Mouse (Mus musculus) forebrain, embryonic 14.5 days (tissue): Measurements from ENCODE around the gene Kdm4b. TPM values are rescaled to one million over a fixed set of nuclear protein-coding genes. Genes with fewer than 3 reads are reported as not detected.

Experiments
- ATAC-seq: fragments of 200-750 bp; cut with Nextera tagmentation; 2 replicates; pipeline ENCODE4 v1.8.0; 2017; ENCODE audit warnings: mild to moderate bottlenecking, moderate library complexity
- DNase-seq: peaks from one replicate; pipeline ENCODE4 v3.0.0-alpha.2; 2015; ENCODE audit warnings: low spot score
- H3K27ac ChIP-seq: fragments of 300-500 bp; sonication (generic); 2 replicates; pipeline ENCODE4 v1.5.1; 2014; ENCODE audit warnings: low read depth, mild to moderate bottlenecking, control low read depth, low read length, moderate library complexity
- H3K27me3 ChIP-seq: fragments of 300-500 bp; sonication (generic); replicated peaks from 2 replicates; pipeline ENCODE4 v1.6.1; 2014; ENCODE audit warnings: low read length, control low read depth, mixed read lengths; ENCODE audit not compliant: control insufficient read depth, insufficient read depth
- H3K36me3 ChIP-seq: fragments of 300-500 bp; sonication (generic); 2 replicates; pipeline ENCODE4 v1.6.1; 2014; ENCODE audit warnings: low read length, control low read depth; ENCODE audit not compliant: control insufficient read depth, insufficient read depth
- H3K4me1 ChIP-seq: fragments of 300-500 bp; sonication (generic); 2 replicates; pipeline ENCODE4 v1.6.1; 2014; ENCODE audit warnings: antibody characterized with exemption, low read length, control low read depth; ENCODE audit not compliant: control insufficient read depth, insufficient read depth
- H3K4me2 ChIP-seq: fragments of 300-500 bp; sonication (generic); 2 replicates; pipeline ENCODE4 v1.6.1; 2014; ENCODE audit warnings: mild to moderate bottlenecking, control low read depth, low read length
- H3K4me3 ChIP-seq: fragments of 300-500 bp; sonication (generic); 2 replicates; pipeline ENCODE4 v1.5.1; 2014; ENCODE audit warnings: low read depth, low read length, control low read depth
- H3K9ac ChIP-seq: fragments of 300-500 bp; sonication (generic); 2 replicates; pipeline ENCODE4 v1.6.1; 2014; ENCODE audit warnings: mild to moderate bottlenecking, low read length, control low read depth, moderate library complexity
- H3K9me3 ChIP-seq: fragments of 300-500 bp; sonication (generic); replicated peaks from 2 replicates; pipeline ENCODE4 v1.6.1; 2016; ENCODE audit warnings: low read length, control low read depth, mixed read lengths; ENCODE audit not compliant: control insufficient read depth
- WGBS: fragments of 180-500 bp; shearing (Covaris S2); extraction: QIAGEN DNeasy Blood & Tissue Kit; methylation state at CpG from one replicate; pipeline ENCODE4 v1.1.7; 2014; 5-methylcytosine and 5-hydroxymethylcytosine counted together
- polyA plus RNA-seq: library from polyadenylated mRNA; unstranded; fragments of >200 nt; fragmentation: Nextera tagmentation; extraction: Ambion mirVana; gene quantifications from 2 replicates; pipeline ENCODE4 v1.2.1, GENCODE M21; 2014

Gene Kdm4b
- 41.7 and 58.5 TPM in 2 replicates for polyA plus RNA-seq

DNA sequence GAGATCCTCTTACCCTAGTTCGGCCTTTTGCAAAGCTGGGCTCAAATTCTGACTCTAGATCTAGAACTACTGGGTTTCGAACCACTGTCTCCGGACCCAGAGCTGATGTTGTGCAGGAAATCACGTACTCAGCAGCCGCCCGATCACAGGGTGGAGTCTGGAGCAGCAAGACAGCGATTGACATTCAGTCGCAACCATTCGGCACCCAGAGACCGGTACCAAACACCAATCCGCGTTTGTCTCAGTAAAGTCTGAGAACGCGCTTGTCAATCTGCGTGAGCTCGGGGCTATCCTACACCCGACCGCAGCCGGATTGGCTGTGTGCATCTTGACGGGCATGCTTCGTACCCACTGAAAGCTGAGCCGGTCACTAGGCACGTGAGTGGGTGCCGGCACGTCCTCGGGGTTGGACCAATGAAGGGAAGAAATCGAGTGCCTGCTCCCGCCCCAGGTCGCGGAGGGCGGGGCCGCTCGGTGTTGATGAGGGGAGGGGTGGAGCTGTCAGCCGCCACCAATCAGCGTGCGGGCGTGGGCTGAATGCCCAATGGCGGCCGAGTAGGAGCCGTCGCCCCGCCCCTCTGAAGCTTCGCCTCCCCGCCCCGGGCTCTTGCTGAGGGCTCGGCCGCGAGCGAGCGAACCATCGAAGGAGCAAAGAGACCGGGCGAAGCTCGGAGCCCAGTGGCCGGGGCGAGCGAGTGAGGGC is at the start of gene Kdm4b:
Gene Kdm4b (plus strand): TSS at position 613 of the 703 bp plus-strand sequence.
- no peaks in the 10 kb centered on the region for H3K27me3 ChIP-seq
- ATAC-seq (peak; percentile 100), DNase-seq (peak; percentile 100)
- peak within 1 kb of the TSS; percentile 89 for H3K4me3 ChIP-seq
- WGBS, result under 1% methylated on average over 56 of the region's 57 CpGs
- peaks cover 12% of the 10 kb centered on the region; the same call in 1 of the 2 replicates for H3K36me3 ChIP-seq
- peak within 1 kb of the TSS; percentile 93 for H3K9ac ChIP-seq
- H3K27ac ChIP-seq, result peak within 1 kb of the TSS; percentile 96
- H3K4me1 ChIP-seq, result peaks cover 14% of the 10 kb centered on the region
- H3K4me2 ChIP-seq, result peak within 1 kb of the TSS; percentile 84
- H3K9me3 ChIP-seq, result no peaks in the 10 kb centered on the region

DNA sequence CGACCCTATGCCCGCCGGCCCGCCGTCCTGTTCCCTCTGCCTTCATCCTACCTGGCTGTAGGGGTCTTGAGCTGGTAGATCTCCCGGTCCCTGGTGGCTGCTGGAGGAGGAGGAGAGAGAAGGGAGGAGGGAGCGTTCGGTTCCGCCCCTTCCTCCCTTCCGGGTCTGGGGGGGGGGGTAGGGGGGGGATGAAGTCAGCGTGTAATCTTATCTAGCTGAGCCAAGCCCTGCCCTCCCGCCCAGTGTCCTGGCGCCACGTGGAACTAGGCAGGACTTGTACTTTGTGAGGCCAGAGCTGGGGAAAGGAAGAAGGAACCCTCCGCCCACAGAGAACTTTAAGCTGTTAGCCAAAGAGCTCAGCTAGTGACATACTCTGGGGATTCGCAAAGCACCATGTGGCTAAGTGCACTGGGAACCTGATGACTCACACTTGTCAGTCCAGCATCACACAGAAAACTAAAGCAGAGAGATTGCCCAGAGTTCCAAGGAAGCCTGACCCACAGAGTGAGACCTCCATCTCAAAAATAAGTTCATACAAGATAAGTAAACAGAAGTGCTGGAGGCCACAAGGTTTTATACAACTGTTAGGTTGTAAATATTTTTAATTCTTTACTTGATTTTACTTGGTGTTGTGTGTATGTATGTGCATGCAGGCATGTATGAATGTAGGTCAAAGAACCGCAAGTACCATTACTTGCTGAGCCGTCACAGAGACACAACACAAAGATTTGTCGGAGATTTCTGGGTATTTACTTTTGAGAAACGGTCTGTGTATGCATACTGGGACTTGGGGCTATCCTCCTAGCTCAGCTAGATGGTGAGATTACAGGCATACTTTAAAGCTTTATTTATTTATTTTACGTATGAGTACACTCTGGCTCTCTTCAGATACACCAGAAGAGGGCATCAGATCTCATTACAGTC is 49.0 kb upstream of the Kdm4b start, which contains the start of gene Ticam1:
Gene Ticam1 (minus strand): TSS at position 144 of the 924 bp plus-strand sequence.
- H3K27ac ChIP-seq, result no peak within 1 kb of the TSS
- DNase-seq, result peak; percentile 84
- H3K9me3 ChIP-seq, result no peaks in the 10 kb centered on the region
- peak; percentile 88 for ATAC-seq
- peak within 1 kb of the TSS; percentile 35 for H3K4me3 ChIP-seq
- peak within 1 kb of the TSS; percentile 62 for H3K4me2 ChIP-seq
- H3K9ac ChIP-seq, result peak within 1 kb of the TSS; percentile 67
- no peaks in the 10 kb centered on the region for H3K27me3 ChIP-seq
- H3K4me1 ChIP-seq, result no peaks in the 10 kb centered on the region; the same call in 1 of the 2 replicates
- no peaks in the 10 kb centered on the region for H3K36me3 ChIP-seq
- 8% methylated on average over 16 of the region's 21 CpGs for WGBS

GRCm38 (mm10) chr17:56277567-56277893 is 48.3 kb upstream of the Kdm4b start:
- Histone ChIP-seq H3K27ac (no peak overlapping the region), H3K36me3 (no peaks in the 10 kb centered on the region), H3K4me1 (no peaks in the 10 kb centered on the region; the same call in 1 of the 2 replicates), H3K9me3 (no peaks in the 10 kb centered on the region), H3K9ac (no peak overlapping the region), H3K27me3 (no peaks in the 10 kb centered on the region), H3K4me2 (no peak overlapping the region), H3K4me3 (no peak overlapping the region)
- no peak for ATAC-seq
- DNase-seq, result no peak
- WGBS, result 50% methylated on average over 2 of the region's 2 CpGs

GRCm38 (mm10) chr17:56278340-56278739 is 47.5 kb upstream of the Kdm4b start:
- Histone ChIP-seq H3K27ac (no peak overlapping the region), H3K4me1 (no peaks in the 10 kb centered on the region; the same call in 1 of the 2 replicates), H3K9ac (no peak overlapping the region), H3K9me3 (no peaks in the 10 kb centered on the region), H3K27me3 (no peaks in the 10 kb centered on the region), H3K4me2 (no peak overlapping the region), H3K4me3 (no peak overlapping the region), H3K36me3 (no peaks in the 10 kb centered on the region)
- ATAC-seq, result no peak
- 91% methylated on average over 5 of the region's 5 CpGs for WGBS
- DNase-seq, result no peak

DNA sequence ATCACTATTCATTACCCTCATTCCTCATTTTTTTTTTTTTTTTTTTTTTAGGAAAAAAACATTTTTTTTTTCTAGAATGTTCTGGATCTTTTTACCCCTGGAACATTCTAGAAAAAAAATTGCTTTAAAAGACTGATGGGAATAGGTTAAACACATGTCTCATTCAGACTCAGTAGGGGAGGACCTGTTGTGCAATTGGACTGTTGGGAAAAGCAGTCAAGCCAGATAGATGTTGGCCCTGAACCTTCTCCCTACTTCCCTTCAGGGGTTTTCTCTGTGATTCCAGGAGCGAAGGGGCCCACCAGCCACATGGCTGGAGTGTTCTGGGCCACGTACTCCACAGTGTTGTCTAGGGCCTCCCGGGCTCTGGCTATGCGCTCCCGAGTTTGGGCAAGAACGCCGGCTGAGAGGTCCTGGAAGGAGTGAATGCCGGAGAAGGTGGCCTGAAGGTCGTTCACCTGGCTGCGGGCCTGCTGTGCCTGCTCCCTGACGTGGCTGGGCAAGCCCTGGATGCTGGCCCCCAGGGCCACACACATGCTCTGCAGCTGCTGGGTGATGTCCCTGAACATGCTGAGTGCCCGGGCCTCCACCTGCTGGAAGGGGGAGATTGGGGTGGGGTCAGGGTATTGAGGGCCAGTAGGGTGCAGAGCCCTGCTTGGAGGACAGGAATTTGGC is 46.2 kb upstream of the Kdm4b start:
- WGBS, result 90% methylated on average over 12 of the region's 12 CpGs
- no peak for ATAC-seq
- Histone ChIP-seq H3K27ac (no peak overlapping the region), H3K4me1 (no peaks in the 10 kb centered on the region; the same call in 1 of the 2 replicates), H3K4me2 (no peak overlapping the region), H3K4me3 (no peak overlapping the region), H3K27me3 (no peaks in the 10 kb centered on the region), H3K36me3 (no peaks in the 10 kb centered on the region), H3K9me3 (no peaks in the 10 kb centered on the region), H3K9ac (no peak overlapping the region)
- DNase-seq, result no peak

GRCm38 (mm10) chr17:56281193-56281592 is 44.7 kb upstream of the Kdm4b start:
- ATAC-seq (no peak), DNase-seq (no peak)
- no peak overlapping the region for H3K27ac ChIP-seq
- H3K36me3 ChIP-seq, result no peaks in the 10 kb centered on the region
- no peaks in the 10 kb centered on the region for H3K9me3 ChIP-seq
- no peak overlapping the region for H3K4me3 ChIP-seq
- H3K9ac ChIP-seq, result no peak overlapping the region
- no peak overlapping the region for H3K4me2 ChIP-seq
- 97% methylated on average over 12 of the region's 12 CpGs for WGBS
- H3K27me3 ChIP-seq, result no peaks in the 10 kb centered on the region
- no peaks in the 10 kb centered on the region; the same call in 1 of the 2 replicates for H3K4me1 ChIP-seq

DNA sequence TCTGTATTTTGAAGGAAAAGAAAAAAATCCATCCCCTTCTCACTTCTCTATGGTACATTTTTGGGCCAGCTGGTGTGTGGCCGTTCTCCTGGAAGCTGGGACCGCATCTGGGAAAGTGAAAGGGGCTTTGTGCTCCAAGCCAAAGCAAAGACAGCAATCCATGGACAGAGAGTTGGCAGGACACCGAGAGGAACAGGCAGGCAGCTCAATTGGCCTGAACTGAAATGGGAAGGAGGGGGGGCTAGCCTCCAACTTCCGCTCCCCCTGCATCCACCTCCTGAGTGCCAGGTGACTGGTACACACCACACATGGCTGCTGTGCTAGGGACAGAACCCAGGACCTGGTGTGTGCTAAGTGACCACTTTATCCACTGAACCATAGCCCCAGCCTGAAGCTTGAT is 43.1 kb upstream of the Kdm4b start:
- H3K27ac ChIP-seq, result no peak overlapping the region
- H3K36me3 ChIP-seq, result no peaks in the 10 kb centered on the region
- H3K4me2 ChIP-seq, result no peak overlapping the region
- H3K9me3 ChIP-seq, result no peaks in the 10 kb centered on the region
- H3K4me3 ChIP-seq, result no peak overlapping the region
- DNase-seq, result no peak
- no peaks in the 10 kb centered on the region for H3K27me3 ChIP-seq
- 85% methylated on average over 4 of the region's 4 CpGs for WGBS
- ATAC-seq, result no peak
- no peak overlapping the region for H3K9ac ChIP-seq
- no peaks in the 10 kb centered on the region for H3K4me1 ChIP-seq

DNA sequence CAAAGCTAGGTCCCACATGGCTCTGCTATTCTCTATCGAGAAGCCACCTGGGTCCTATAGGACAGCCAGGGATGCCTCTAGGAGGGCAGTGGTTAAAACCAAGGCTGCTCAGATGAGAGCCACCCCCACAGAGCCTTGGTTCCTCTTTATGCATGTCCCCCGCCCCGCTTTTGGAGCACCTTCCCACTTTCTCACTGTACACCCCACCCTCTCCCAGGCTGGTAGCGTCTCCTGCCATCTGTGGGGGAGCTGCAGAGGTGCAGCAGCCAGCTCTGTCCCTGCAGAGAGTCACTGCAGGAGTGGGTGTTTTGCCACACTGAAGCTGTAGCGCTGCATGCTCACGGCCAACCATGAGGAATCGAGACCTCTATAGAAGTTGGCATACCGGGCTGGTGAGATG is 42.5 kb upstream of the Kdm4b start:
- H3K4me3 ChIP-seq, result no peak overlapping the region
- H3K9ac ChIP-seq, result no peak overlapping the region
- DNase-seq (no peak), ATAC-seq (no peak)
- no peaks in the 10 kb centered on the region for H3K27me3 ChIP-seq
- no peaks in the 10 kb centered on the region for H3K4me1 ChIP-seq
- H3K9me3 ChIP-seq, result no peaks in the 10 kb centered on the region
- no peak overlapping the region for H3K4me2 ChIP-seq
- WGBS, result 92% methylated on average over 8 of the region's 8 CpGs
- H3K36me3 ChIP-seq, result no peaks in the 10 kb centered on the region
- no peak overlapping the region for H3K27ac ChIP-seq
